Mouse (Mus musculus): ENCODE measurements at regions not wholly inside any gene's neighbourhood (a gene's known extent, or its start where the extent isn't known, plus 50 kb on each side); places are given as distances from the start of the nearest gene placed in this dataset.
"Not testable (repeated sequence)": the region's sequence is repeated elsewhere in the genome, so short reads cannot be mapped to it uniquely, and the experiment has no call there.

GRCm38 (mm10) chr13:62293331-62293730 lies 89.6 kb downstream of the Gm3604 start:
- 90% methylated on average over 9 of the region's 9 CpGs for WGBS
- DNase-seq (ENCODE audit: extremely low spot score, low spot score); H3K36me3 ChIP-seq (replicated peaks); H3K4me3 ChIP-seq; H3K27me3 ChIP-seq (ENCODE audit: poor library complexity, severe bottlenecking); H3K4me1 ChIP-seq; H3K27ac ChIP-seq: not testable (repeated sequence)
- peaks cover 38% of the 10 kb centered on the region for H3K9me3 ChIP-seq

GRCm38 (mm10) chr13:62286891-62287290 lies 96.1 kb downstream of the Gm3604 start:
- Histone ChIP-seq H3K4me1 (no peaks in the 10 kb centered on the region), H3K4me3 (no peak overlapping the region), H3K36me3 (replicated peaks) (no peaks in the 10 kb centered on the region), H3K27me3 (ENCODE audit: poor library complexity, severe bottlenecking) (no peaks in the 10 kb centered on the region), H3K27ac (no peak overlapping the region), H3K9me3 (peaks cover 70% of the 10 kb centered on the region)
- no peak for DNase-seq (ENCODE audit: extremely low spot score, low spot score)
- WGBS: 83% methylated on average over 1 of the region's 1 CpGs

Measured in forebrain, embryonic 10.5 days (tissue).